Mouse (Mus musculus): Measurements from ENCODE around the gene Oasl2. TPM values are rescaled to one million over a fixed set of nuclear protein-coding genes. Genes with fewer than 3 reads are reported as not detected.

Oasl2 gene
- polyA plus RNA-seq, 1 experiment from 2014 or later: 24.1 TPM

GRCm38 (mm10) chr5:114921551-114922365 is 25.0 kb downstream of the Oasl2 start:
- no peak overlapping the region for H3K4me2 ChIP-seq (ENCODE audit: low read length)
- no peak overlapping the region for H3K4me3 ChIP-seq (replicated peaks; ENCODE audit: low read depth, low read length)
- DNase-seq (ENCODE audit: low spot score): peak; percentile 43
- no peaks in the 10 kb centered on the region for H3K27me3 ChIP-seq (ENCODE audit: insufficient read depth, low read length)
- peak overlapping the region; percentile 58; the same call in 1 of the 2 replicates for H3K27ac ChIP-seq
- 0 out of 2 replicates have a peak, but pooled peaks cover 4% of the 10 kb centered on the region for H3K9me3 ChIP-seq (replicated peaks; ENCODE audit: low read length)
- WGBS: 61% methylated on average over 19 of the region's 19 CpGs
- 0 out of 2 replicates have a peak, but pooled peaks have one; percentile 38 for ATAC-seq (replicated peaks; ENCODE audit: low FRiP score, low read depth)
- no peaks in the 10 kb centered on the region for H3K36me3 ChIP-seq (ENCODE audit: insufficient read depth, low read length)
- no peak overlapping the region for H3K9ac ChIP-seq (ENCODE audit: low read depth, low read length)
- H3K4me1 ChIP-seq (replicated peaks; ENCODE audit: insufficient read depth, low read length): 0 out of 2 replicates have a peak, but pooled peaks cover 7% of the 10 kb centered on the region
- TF ChIP-seq CTCF (IDR thresholded peaks at IDR 0.05; ENCODE audit: low read depth): peak; percentile 33; the same call in 1 of the 2 replicates

- DNase-seq (ENCODE audit: low spot score) (no peak), ATAC-seq (replicated peaks; ENCODE audit: low FRiP score, low read depth) (no peak)
- Histone ChIP-seq H3K4me2 (ENCODE audit: low read length) (no peak overlapping the region), H3K27ac (peak overlapping the region; percentile 58; the same call in 1 of the 2 replicates), H3K27me3 (ENCODE audit: insufficient read depth, low read length) (no peaks in the 10 kb centered on the region), H3K36me3 (ENCODE audit: insufficient read depth, low read length) (no peaks in the 10 kb centered on the region), H3K4me3 (replicated peaks; ENCODE audit: low read depth, low read length) (no peak overlapping the region), H3K9me3 (replicated peaks; ENCODE audit: low read length) (0 out of 2 replicates have a peak, but pooled peaks cover 4% of the 10 kb centered on the region), H3K4me1 (replicated peaks; ENCODE audit: insufficient read depth, low read length) (0 out of 2 replicates have a peak, but pooled peaks cover 7% of the 10 kb centered on the region), H3K9ac (ENCODE audit: low read depth, low read length) (no peak overlapping the region)
- 54% methylated on average over 10 of the region's 10 CpGs for WGBS
- TF ChIP-seq CTCF (IDR thresholded peaks at IDR 0.05; ENCODE audit: low read depth): no peak
Measured at GRCm38 (mm10) chr5:114922366-114922731, 25.6 kb downstream of the Oasl2 start.

GRCm38 (mm10) chr5:114922998-114923473 is 26.3 kb downstream of the Oasl2 start, which contains the start of gene Oasl1:
TSS of gene Oasl1 (plus strand) at chr5:114923240.
- DNase-seq (ENCODE audit: low spot score) (peak; percentile 77), ATAC-seq (replicated peaks; ENCODE audit: low FRiP score, low read depth) (peak; percentile 66; the same call in 1 of the 2 replicates)
- Histone ChIP-seq H3K4me1 (replicated peaks; ENCODE audit: insufficient read depth, low read length) (0 out of 2 replicates have a peak, but pooled peaks cover 7% of the 10 kb centered on the region), H3K36me3 (ENCODE audit: insufficient read depth, low read length) (no peaks in the 10 kb centered on the region), H3K4me2 (ENCODE audit: low read length) (peak within 1 kb of the TSS; percentile 68), H3K27me3 (ENCODE audit: insufficient read depth, low read length) (no peaks in the 10 kb centered on the region), H3K9ac (ENCODE audit: low read depth, low read length) (peak within 1 kb of the TSS; percentile 55; the same call in 1 of the 2 replicates), H3K9me3 (replicated peaks; ENCODE audit: low read length) (0 out of 2 replicates have a peak, but pooled peaks cover 4% of the 10 kb centered on the region), H3K4me3 (replicated peaks; ENCODE audit: low read depth, low read length) (peak within 1 kb of the TSS; percentile 38), H3K27ac (peak within 1 kb of the TSS; percentile 58; the same call in 1 of the 2 replicates)
- 12% methylated on average over 15 of the region's 15 CpGs for whole genome bisulfite sequencing
- TF ChIP-seq CTCF (IDR thresholded peaks at IDR 0.05; ENCODE audit: low read depth): no peak

- Histone ChIP-seq H3K27ac (no peak overlapping the region), H3K4me1 (replicated peaks; ENCODE audit: insufficient read depth, low read length) (0 out of 2 replicates have a peak, but pooled peaks cover 7% of the 10 kb centered on the region), H3K4me3 (replicated peaks; ENCODE audit: low read depth, low read length) (no peak overlapping the region), H3K36me3 (ENCODE audit: insufficient read depth, low read length) (no peaks in the 10 kb centered on the region), H3K27me3 (ENCODE audit: insufficient read depth, low read length) (no peaks in the 10 kb centered on the region), H3K9ac (ENCODE audit: low read depth, low read length) (no peak overlapping the region), H3K4me2 (ENCODE audit: low read length) (no peak overlapping the region), H3K9me3 (replicated peaks; ENCODE audit: low read length) (0 out of 2 replicates have a peak, but pooled peaks cover 4% of the 10 kb centered on the region)
- WGBS: 74% methylated on average over 1 of the region's 1 CpGs
- DNase-seq (ENCODE audit: low spot score): no peak
- no peak for TF ChIP-seq CTCF (IDR thresholded peaks at IDR 0.05; ENCODE audit: low read depth)
- ATAC-seq (replicated peaks; ENCODE audit: low FRiP score, low read depth): no peak
Measured at GRCm38 (mm10) chr5:114926153-114926684, 29.5 kb downstream of the Oasl2 start.

GRCm38 (mm10) chr5:114926753-114927152 is 30.0 kb downstream of the Oasl2 start:
- no peak overlapping the region for H3K27ac ChIP-seq
- WGBS: 39% methylated on average over 9 of the region's 9 CpGs
- H3K27me3 ChIP-seq (ENCODE audit: insufficient read depth, low read length): no peaks in the 10 kb centered on the region
- peak; percentile 61 for DNase-seq (ENCODE audit: low spot score)
- H3K36me3 ChIP-seq (ENCODE audit: insufficient read depth, low read length): no peaks in the 10 kb centered on the region
- peak; percentile 41; the same call in 1 of the 2 replicates for ATAC-seq (replicated peaks; ENCODE audit: low FRiP score, low read depth)
- no peak overlapping the region for H3K4me3 ChIP-seq (replicated peaks; ENCODE audit: low read depth, low read length)
- H3K4me1 ChIP-seq (replicated peaks; ENCODE audit: insufficient read depth, low read length): 0 out of 2 replicates have a peak, but pooled peaks cover 7% of the 10 kb centered on the region
- no peak for TF ChIP-seq CTCF (IDR thresholded peaks at IDR 0.05; ENCODE audit: low read depth)
- no peak overlapping the region for H3K4me2 ChIP-seq (ENCODE audit: low read length)
- 0 out of 2 replicates have a peak, but pooled peaks cover 4% of the 10 kb centered on the region for H3K9me3 ChIP-seq (replicated peaks; ENCODE audit: low read length)
- no peak overlapping the region for H3K9ac ChIP-seq (ENCODE audit: low read depth, low read length)

- H3K9me3 ChIP-seq (replicated peaks; ENCODE audit: low read length): no peaks in the 10 kb centered on the region
- H3K4me2 ChIP-seq (ENCODE audit: low read length): no peak overlapping the region
- DNase-seq (ENCODE audit: low spot score): no peak
- no peak overlapping the region for H3K27ac ChIP-seq
- no peak for ATAC-seq (replicated peaks; ENCODE audit: low FRiP score, low read depth)
- H3K36me3 ChIP-seq (ENCODE audit: insufficient read depth, low read length): no peaks in the 10 kb centered on the region
- no peak for TF ChIP-seq CTCF (IDR thresholded peaks at IDR 0.05; ENCODE audit: low read depth)
- H3K27me3 ChIP-seq (ENCODE audit: insufficient read depth, low read length): no peaks in the 10 kb centered on the region
- no peaks in the 10 kb centered on the region for H3K4me1 ChIP-seq (replicated peaks; ENCODE audit: insufficient read depth, low read length)
- 52% methylated on average over 5 of the region's 5 CpGs for WGBS
- H3K9ac ChIP-seq (ENCODE audit: low read depth, low read length): no peak overlapping the region
- H3K4me3 ChIP-seq (replicated peaks; ENCODE audit: low read depth, low read length): no peak overlapping the region
Measured at GRCm38 (mm10) chr5:114931626-114932025, 34.9 kb downstream of the Oasl2 start.

All from kidney, postnatal 0 days (tissue).